Mouse (Mus musculus): ENCODE measurements at regions not wholly inside any gene's neighbourhood (a gene's known extent, or its start where the extent isn't known, plus 50 kb on each side); places are given as distances from the start of the nearest gene placed in this dataset.

DNA sequence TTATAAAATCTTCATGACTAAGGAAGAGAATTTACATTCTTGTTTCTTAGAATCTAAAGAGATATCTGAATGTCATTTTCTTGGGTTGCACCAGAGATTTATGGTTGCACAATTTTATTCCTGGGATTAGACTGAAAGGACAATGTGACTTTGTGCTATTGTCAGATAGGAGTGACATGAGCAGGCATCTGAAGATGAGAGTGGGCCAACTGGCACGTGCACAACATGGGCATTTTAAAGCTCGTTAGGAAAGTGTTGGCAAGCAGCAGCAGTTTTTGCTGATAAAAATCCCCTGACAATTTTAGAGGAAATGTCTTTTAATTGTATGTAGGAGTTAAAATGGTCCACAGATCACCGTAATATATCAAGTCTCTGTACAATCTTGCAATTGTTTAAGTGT is 178.9 kb upstream of the Tecrl start:
- WGBS, result 61% methylated on average over 3 of the region's 3 CpGs
- Histone ChIP-seq H3K27me3 (ENCODE audit: control insufficient read depth, insufficient read depth, low read length) (no peaks in the 10 kb centered on the region), H3K4me3 (ENCODE audit: low read depth, low read length) (no peak overlapping the region), H3K4me2 (ENCODE audit: low read depth, low read length, severe bottlenecking) (no peak overlapping the region), H3K9me3 (ENCODE audit: control insufficient read depth, low read length) (no peaks in the 10 kb centered on the region), H3K9ac (ENCODE audit: low read length) (no peak overlapping the region), H3K27ac (ENCODE audit: low read depth, low read length) (no peak overlapping the region), H3K36me3 (ENCODE audit: control insufficient read depth, insufficient read depth, low read length) (no peaks in the 10 kb centered on the region), H3K4me1 (replicated peaks; ENCODE audit: control insufficient read depth, insufficient read depth, low read length) (no peaks in the 10 kb centered on the region)
- DNase-seq (ENCODE audit: low spot score) (no peak), ATAC-seq (replicated peaks; ENCODE audit: low FRiP score) (no peak)

GRCm38 (mm10) chr5:83518661-83519060 is 163.7 kb upstream of the Tecrl start:
- WGBS, result 76% methylated on average over 1 of the region's 1 CpGs
- H3K36me3 ChIP-seq (ENCODE audit: control insufficient read depth, insufficient read depth, low read length), result no peaks in the 10 kb centered on the region
- no peak overlapping the region for H3K27ac ChIP-seq (ENCODE audit: low read depth, low read length)
- H3K4me3 ChIP-seq (ENCODE audit: low read depth, low read length), result no peak overlapping the region
- no peaks in the 10 kb centered on the region for H3K9me3 ChIP-seq (ENCODE audit: control insufficient read depth, low read length)
- no peaks in the 10 kb centered on the region for H3K27me3 ChIP-seq (ENCODE audit: control insufficient read depth, insufficient read depth, low read length)
- no peak overlapping the region for H3K9ac ChIP-seq (ENCODE audit: low read length)
- no peak overlapping the region for H3K4me2 ChIP-seq (ENCODE audit: low read depth, low read length, severe bottlenecking)
- H3K4me1 ChIP-seq (replicated peaks; ENCODE audit: control insufficient read depth, insufficient read depth, low read length), result no peaks in the 10 kb centered on the region
- no peak for DNase-seq (ENCODE audit: low spot score)
- no peak for ATAC-seq (replicated peaks; ENCODE audit: low FRiP score)

DNA sequence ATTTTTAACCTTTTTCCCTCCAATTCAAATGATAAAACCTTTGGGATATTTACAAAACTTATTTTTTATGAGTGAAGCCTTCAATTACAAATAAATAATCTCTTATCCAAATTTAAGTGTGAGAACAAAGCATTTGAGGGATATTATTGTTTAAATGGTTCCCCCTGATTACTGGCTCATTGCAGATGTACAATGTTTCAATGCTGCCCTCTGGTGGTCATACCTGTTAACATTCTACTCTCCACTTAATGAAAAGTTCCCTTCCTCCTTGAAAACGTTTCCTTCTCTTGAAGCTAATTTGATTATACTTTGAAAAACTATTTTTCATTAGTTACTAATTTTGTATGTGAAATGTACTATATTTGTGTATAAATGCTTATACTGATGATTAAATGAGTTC is 129.1 kb upstream of the Tecrl start:
- Histone ChIP-seq H3K4me1 (replicated peaks; ENCODE audit: control insufficient read depth, insufficient read depth, low read length) (no peaks in the 10 kb centered on the region), H3K27ac (ENCODE audit: low read depth, low read length) (no peak overlapping the region), H3K9ac (ENCODE audit: low read length) (no peak overlapping the region), H3K27me3 (ENCODE audit: control insufficient read depth, insufficient read depth, low read length) (no peaks in the 10 kb centered on the region), H3K4me3 (ENCODE audit: low read depth, low read length) (no peak overlapping the region), H3K9me3 (ENCODE audit: control insufficient read depth, low read length) (no peaks in the 10 kb centered on the region), H3K4me2 (ENCODE audit: low read depth, low read length, severe bottlenecking) (no peak overlapping the region), H3K36me3 (ENCODE audit: control insufficient read depth, insufficient read depth, low read length) (no peaks in the 10 kb centered on the region)
- DNase-seq (ENCODE audit: low spot score) (no peak), ATAC-seq (replicated peaks; ENCODE audit: low FRiP score) (0 out of 2 replicates have a peak, but pooled peaks have one; percentile 61)
- WGBS, result 12% methylated on average over 1 of the region's 1 CpGs

DNA sequence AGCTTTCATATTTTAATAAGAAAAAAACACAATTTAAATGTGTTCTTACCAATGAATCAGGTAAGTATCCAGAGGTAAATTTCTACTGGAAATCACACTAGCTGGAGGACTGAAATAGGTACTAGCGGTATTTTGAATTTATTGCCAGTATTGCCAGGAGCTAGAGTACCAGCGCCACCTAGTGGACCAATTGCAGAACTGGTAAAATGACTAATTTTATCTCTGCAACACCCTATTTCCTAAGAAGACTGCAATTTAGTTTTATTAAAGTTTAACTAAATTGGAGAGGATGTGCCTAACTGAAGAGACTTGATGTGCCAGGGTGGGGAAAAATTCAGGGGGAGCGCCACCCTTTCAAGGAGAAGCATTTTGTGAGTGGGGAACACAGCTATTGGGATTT is 85.3 kb upstream of the Tecrl start:
- H3K27ac ChIP-seq (ENCODE audit: low read depth, low read length), result no peak overlapping the region
- H3K9ac ChIP-seq (ENCODE audit: low read length), result no peak overlapping the region
- peak; percentile 68; the same call in 1 of the 2 replicates for ATAC-seq (replicated peaks; ENCODE audit: low FRiP score)
- 11% methylated on average over 3 of the region's 3 CpGs for WGBS
- no peaks in the 10 kb centered on the region for H3K4me1 ChIP-seq (replicated peaks; ENCODE audit: control insufficient read depth, insufficient read depth, low read length)
- H3K4me2 ChIP-seq (ENCODE audit: low read depth, low read length, severe bottlenecking), result no peak overlapping the region
- no peaks in the 10 kb centered on the region for H3K9me3 ChIP-seq (ENCODE audit: control insufficient read depth, low read length)
- no peaks in the 10 kb centered on the region for H3K27me3 ChIP-seq (ENCODE audit: control insufficient read depth, insufficient read depth, low read length)
- no peaks in the 10 kb centered on the region for H3K36me3 ChIP-seq (ENCODE audit: control insufficient read depth, insufficient read depth, low read length)
- no peak overlapping the region for H3K4me3 ChIP-seq (ENCODE audit: low read depth, low read length)
- peak; percentile 61 for DNase-seq (ENCODE audit: low spot score)

DNA sequence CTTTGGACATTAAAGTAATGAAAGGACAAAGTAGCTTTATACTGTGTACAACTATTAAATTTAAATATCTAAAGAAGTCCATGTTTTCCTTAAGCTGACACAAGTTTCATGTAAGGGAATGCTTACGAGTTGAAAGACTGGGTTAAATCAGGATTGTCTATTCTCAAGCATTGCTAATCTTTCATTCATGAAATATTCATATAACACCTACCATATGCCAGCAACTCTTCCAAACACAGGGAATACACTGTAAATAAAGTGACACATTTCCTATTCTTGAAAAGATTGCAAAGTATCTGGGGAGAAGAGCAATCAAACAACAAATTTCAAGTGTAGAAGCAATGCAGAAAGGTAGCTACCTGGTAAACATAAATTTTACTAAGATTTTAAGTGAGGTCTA is 81.5 kb upstream of the Tecrl start:
- DNase-seq (ENCODE audit: low spot score) (no peak), ATAC-seq (replicated peaks; ENCODE audit: low FRiP score) (no peak)
- H3K4me1 ChIP-seq (replicated peaks; ENCODE audit: control insufficient read depth, insufficient read depth, low read length), result no peaks in the 10 kb centered on the region
- H3K4me2 ChIP-seq (ENCODE audit: low read depth, low read length, severe bottlenecking), result no peak overlapping the region
- H3K36me3 ChIP-seq (ENCODE audit: control insufficient read depth, insufficient read depth, low read length), result no peaks in the 10 kb centered on the region
- H3K9ac ChIP-seq (ENCODE audit: low read length), result no peak overlapping the region
- no peak overlapping the region for H3K27ac ChIP-seq (ENCODE audit: low read depth, low read length)
- H3K9me3 ChIP-seq (ENCODE audit: control insufficient read depth, low read length), result no peaks in the 10 kb centered on the region
- no peak overlapping the region for H3K4me3 ChIP-seq (ENCODE audit: low read depth, low read length)
- no peaks in the 10 kb centered on the region for H3K27me3 ChIP-seq (ENCODE audit: control insufficient read depth, insufficient read depth, low read length)
- 90% methylated on average over 1 of the region's 1 CpGs for WGBS

GRCm38 (mm10) chr5:83421708-83422107 is 66.7 kb upstream of the Tecrl start:
- Histone ChIP-seq H3K9ac (ENCODE audit: low read length) (no peak overlapping the region), H3K4me2 (ENCODE audit: low read depth, low read length, severe bottlenecking) (no peak overlapping the region), H3K36me3 (ENCODE audit: control insufficient read depth, insufficient read depth, low read length) (no peaks in the 10 kb centered on the region), H3K4me3 (ENCODE audit: low read depth, low read length) (no peak overlapping the region), H3K9me3 (ENCODE audit: control insufficient read depth, low read length) (no peaks in the 10 kb centered on the region), H3K27ac (ENCODE audit: low read depth, low read length) (no peak overlapping the region), H3K4me1 (replicated peaks; ENCODE audit: control insufficient read depth, insufficient read depth, low read length) (no peaks in the 10 kb centered on the region), H3K27me3 (ENCODE audit: control insufficient read depth, insufficient read depth, low read length) (no peaks in the 10 kb centered on the region)
- DNase-seq (ENCODE audit: low spot score) (no peak), ATAC-seq (replicated peaks; ENCODE audit: low FRiP score) (no peak)
- WGBS, result 88% methylated on average over 5 of the region's 5 CpGs

DNA sequence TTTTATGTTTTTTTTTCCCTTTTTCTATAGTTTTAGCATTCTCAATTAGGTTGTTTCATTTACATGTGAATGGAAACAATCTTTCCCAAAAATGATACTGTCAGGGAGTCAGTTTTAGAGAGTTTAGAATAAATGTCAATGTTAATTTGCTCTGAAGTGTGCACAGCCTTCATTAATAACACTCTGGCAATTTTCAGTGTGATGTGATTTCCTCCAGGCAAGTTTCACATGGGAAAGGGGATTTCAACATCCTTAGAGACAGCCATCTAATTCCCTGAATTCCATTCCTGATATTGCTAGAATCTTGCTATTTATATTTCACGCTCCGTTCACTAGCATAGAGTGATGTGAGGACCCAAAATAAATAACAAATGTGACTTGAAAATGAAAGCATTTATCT is 55.2 kb upstream of the Tecrl start:
- no peak overlapping the region for H3K4me3 ChIP-seq (ENCODE audit: low read depth, low read length)
- DNase-seq (ENCODE audit: low spot score) (no peak), ATAC-seq (replicated peaks; ENCODE audit: low FRiP score) (no peak)
- no peak overlapping the region for H3K27ac ChIP-seq (ENCODE audit: low read depth, low read length)
- H3K36me3 ChIP-seq (ENCODE audit: control insufficient read depth, insufficient read depth, low read length), result no peaks in the 10 kb centered on the region
- no peaks in the 10 kb centered on the region for H3K9me3 ChIP-seq (ENCODE audit: control insufficient read depth, low read length)
- H3K27me3 ChIP-seq (ENCODE audit: control insufficient read depth, insufficient read depth, low read length), result no peaks in the 10 kb centered on the region
- no peak overlapping the region for H3K9ac ChIP-seq (ENCODE audit: low read length)
- 88% methylated on average over 2 of the region's 2 CpGs for WGBS
- no peak overlapping the region for H3K4me2 ChIP-seq (ENCODE audit: low read depth, low read length, severe bottlenecking)
- H3K4me1 ChIP-seq (replicated peaks; ENCODE audit: control insufficient read depth, insufficient read depth, low read length), result no peaks in the 10 kb centered on the region

GRCm38 (mm10) chr5:83405266-83405954 is 50.4 kb upstream of the Tecrl start:
- H3K4me3 ChIP-seq (ENCODE audit: low read depth, low read length), result no peak overlapping the region
- ATAC-seq (replicated peaks; ENCODE audit: low FRiP score) (no peak), DNase-seq (ENCODE audit: low spot score) (no peak)
- no peak overlapping the region for H3K9ac ChIP-seq (ENCODE audit: low read length)
- no peak overlapping the region for H3K27ac ChIP-seq (ENCODE audit: low read depth, low read length)
- no peaks in the 10 kb centered on the region for H3K9me3 ChIP-seq (ENCODE audit: control insufficient read depth, low read length)
- H3K4me2 ChIP-seq (ENCODE audit: low read depth, low read length, severe bottlenecking), result no peak overlapping the region
- no peaks in the 10 kb centered on the region for H3K4me1 ChIP-seq (replicated peaks; ENCODE audit: control insufficient read depth, insufficient read depth, low read length)
- no peaks in the 10 kb centered on the region for H3K27me3 ChIP-seq (ENCODE audit: control insufficient read depth, insufficient read depth, low read length)
- no peaks in the 10 kb centered on the region for H3K36me3 ChIP-seq (ENCODE audit: control insufficient read depth, insufficient read depth, low read length)
- WGBS, result 80% methylated on average over 4 of the region's 4 CpGs

All from forebrain, embryonic 11.5 days (tissue).